Mouse (Mus musculus): ENCODE results near the gene Gm17364. TPM values are rescaled to one million over a fixed set of nuclear protein-coding genes. Genes with fewer than 3 reads are reported as not detected.

Gm17364 gene
- not detected for total RNA-seq (2023)

GRCm38 (mm10) chr13:41273927-41274650 lies at the start of gene Gm17364:
Gene Gm17364, minus strand, starts transcription at chr13:41273977.

GRCm38 (mm10) chr13:41249538-41250317 lies 24.0 kb downstream of the Gm17364 start, which contains the start of gene Smim13:
Gene Smim13, plus strand, starts transcription at chr13:41249844.

Other genes starting within 250 kb of the Gm17364 start
- gene Mak, start 194.3 kb downstream of the Gm17364 start, total RNA-seq (2023): under 1 TPM in 1 of 2 experiments, not detected in 1; 0.75 TPM
- not detected for gene Gcm2, start 162.9 kb downstream of the Gm17364 start, total RNA-seq (2023)
- not detected for gene Sycp2l, start 159.7 kb downstream of the Gm17364 start, total RNA-seq (2023)
- gene Elovl2, start 53.6 kb downstream of the Gm17364 start, total RNA-seq (2023): not detected
- gene Smim13, start 24.1 kb downstream of the Gm17364 start, total RNA-seq (2023): 1 to 10 TPM; 4.6 to 4.8 TPM
- gene Nedd9, start 213.4 kb upstream of the Gm17364 start, total RNA-seq (2023): 100 to 1,000 TPM; 166 to 167 TPM